Mouse (Mus musculus) limb, embryonic 14.5 days (tissue): ENCODE data around the gene E130308A19Rik. TPM values are rescaled to one million over a fixed set of nuclear protein-coding genes. Genes with fewer than 3 reads are reported as not detected.

ENCODE experiments used
- ATAC-seq: fragments of 200-750 bp; cut with Nextera tagmentation; 2 replicates; pipeline ENCODE4 v1.8.0; 2017; ENCODE audit warnings: low read depth, moderate number of reproducible peaks, moderate TSS enrichment; ENCODE audit not compliant: low FRiP score
- DNase-seq: peaks from one replicate; pipeline ENCODE4 v3.0.0-alpha.2; 2015; ENCODE audit warnings: low spot score
- H3K27ac ChIP-seq: fragments of 300-500 bp; sonication (generic); replicated peaks from 2 replicates; pipeline ENCODE4 v1.5.1; 2014; ENCODE audit warnings: low read depth, mild to moderate bottlenecking, low read length, moderate library complexity, mixed read lengths
- H3K27me3 ChIP-seq: fragments of 300-500 bp; sonication (generic); 2 replicates; pipeline ENCODE4 v1.6.1; 2014; ENCODE audit warnings: low read length, mixed read lengths; ENCODE audit not compliant: control insufficient read depth, insufficient read depth
- H3K36me3 ChIP-seq: fragments of 300-500 bp; sonication (generic); 2 replicates; pipeline ENCODE4 v1.6.1; 2014; ENCODE audit warnings: mild to moderate bottlenecking, low read length, moderate library complexity, mixed read lengths; ENCODE audit not compliant: control insufficient read depth, insufficient read depth
- H3K4me1 ChIP-seq: fragments of 300-500 bp; sonication (generic); 2 replicates; pipeline ENCODE4 v1.6.1; 2014; ENCODE audit warnings: antibody characterized with exemption, low read length, mixed read lengths; ENCODE audit not compliant: control insufficient read depth, insufficient read depth
- H3K4me2 ChIP-seq: fragments of 300-500 bp; sonication (generic); replicated peaks from 2 replicates; pipeline ENCODE4 v1.6.1; 2014; ENCODE audit warnings: low read depth, mild to moderate bottlenecking, low read length, moderate library complexity; ENCODE audit not compliant: severe bottlenecking
- H3K4me3 ChIP-seq: fragments of 300-500 bp; sonication (generic); replicated peaks from 2 replicates; pipeline ENCODE4 v1.5.1; 2014; ENCODE audit warnings: low read length
- H3K9ac ChIP-seq: fragments of 300-500 bp; sonication (generic); 2 replicates; pipeline ENCODE4 v1.6.1; 2014; ENCODE audit warnings: mild to moderate bottlenecking, low read depth, low read length, moderate library complexity; ENCODE audit not compliant: severe bottlenecking
- H3K9me3 ChIP-seq: fragments of 300-500 bp; sonication (generic); 2 replicates; pipeline ENCODE4 v1.6.1; 2016; ENCODE audit warnings: low read length; ENCODE audit not compliant: control insufficient read depth
- POLR2A ChIP-seq: fragments of 200-500 bp; IDR thresholded peaks from 2 replicates; pipeline ENCODE4 v1.8.0; 2012; ENCODE audit warnings: inconsistent platforms, mild to moderate bottlenecking, moderate library complexity, borderline replicate concordance; ENCODE audit not compliant: insufficient read depth, insufficient read length; ENCODE audit errors: extremely low read depth
- WGBS: fragments of 180-500 bp; shearing (Covaris S2); extraction: QIAGEN DNeasy Blood & Tissue Kit; methylation state at CpG from one replicate; pipeline ENCODE4 v1.1.7; 2014; 5-methylcytosine and 5-hydroxymethylcytosine counted together
- polyA plus RNA-seq, 2 experiments: library from polyadenylated mRNA; depleted of rRNA in 1 of 2; stranded (reverse) in 1 of 2; unstranded in 1 of 2; fragments of >200 nt; fragmentation: Nextera tagmentation in 1 of 2; extraction: Ambion mirVana in 1 of 2; gene quantifications; 2 replicates each; pipeline versions ENCODE4 v1.2.1 to v1.2.3; 2012 to 2014

Gene E130308A19Rik
- polyA plus RNA-seq, 2 experiments: 7.6 to 17.6 TPM

GRCm38 (mm10) chr4:59782853-59783684 is 157.1 kb downstream of the E130308A19Rik start:
- peak overlapping the region; percentile 98 for H3K4me3 ChIP-seq
- 1% methylated on average over 47 of the region's 47 CpGs for WGBS
- H3K36me3 ChIP-seq: no peaks in the 10 kb centered on the region; the same call in 1 of the 2 replicates
- no peak for TF ChIP-seq POLR2A
- peak overlapping the region; percentile 78 for H3K9ac ChIP-seq
- H3K4me1 ChIP-seq: peaks cover 3% of the 10 kb centered on the region; the same call in 1 of the 2 replicates
- ATAC-seq (peak; percentile 28), DNase-seq (no peak)
- no peaks in the 10 kb centered on the region for H3K27me3 ChIP-seq
- peak overlapping the region; percentile 43 for H3K27ac ChIP-seq
- no peaks in the 10 kb centered on the region for H3K9me3 ChIP-seq
- H3K4me2 ChIP-seq: peak overlapping the region; percentile 58

DNA sequence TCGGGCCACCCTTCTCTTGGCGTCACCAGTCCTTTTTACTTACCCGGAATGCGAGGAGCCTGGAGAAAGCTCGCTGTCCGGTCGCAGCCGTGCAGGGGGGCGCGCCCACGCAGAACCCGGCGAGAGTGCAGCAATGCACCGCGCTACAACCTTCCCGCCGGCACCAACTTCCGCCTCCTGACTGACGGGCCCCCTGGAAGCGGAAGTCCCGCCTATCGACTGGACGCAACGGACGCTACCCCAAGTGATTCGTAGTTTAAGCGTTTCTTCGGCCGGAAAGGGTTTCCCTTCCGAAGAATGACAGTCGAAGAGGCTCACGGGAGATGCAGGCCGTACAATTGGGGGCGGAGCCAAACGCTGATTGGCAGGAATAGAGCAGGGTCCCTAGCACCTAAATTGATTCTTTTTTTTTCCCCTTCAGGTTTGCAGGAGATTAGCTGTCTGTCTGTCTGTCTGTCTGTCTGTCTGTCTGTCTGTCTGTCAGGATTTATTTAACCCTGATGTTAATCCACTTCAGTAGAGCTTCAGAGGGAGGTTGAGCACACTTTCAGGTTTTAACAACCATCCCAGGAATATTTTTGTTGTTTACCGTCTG is 157.8 kb downstream of the E130308A19Rik start:
- H3K27me3 ChIP-seq: no peaks in the 10 kb centered on the region
- peak overlapping the region; percentile 43 for H3K27ac ChIP-seq
- no peaks in the 10 kb centered on the region for H3K36me3 ChIP-seq
- ATAC-seq (peak; percentile 96), DNase-seq (peak; percentile 98)
- peak overlapping the region; percentile 78 for H3K9ac ChIP-seq
- H3K9me3 ChIP-seq: no peaks in the 10 kb centered on the region
- H3K4me1 ChIP-seq: peaks cover 3% of the 10 kb centered on the region; the same call in 1 of the 2 replicates
- peak overlapping the region; percentile 98 for H3K4me3 ChIP-seq
- peak overlapping the region; percentile 58 for H3K4me2 ChIP-seq
- no peak for TF ChIP-seq POLR2A
- WGBS: 2% methylated on average over 36 of the region's 36 CpGs

DNA sequence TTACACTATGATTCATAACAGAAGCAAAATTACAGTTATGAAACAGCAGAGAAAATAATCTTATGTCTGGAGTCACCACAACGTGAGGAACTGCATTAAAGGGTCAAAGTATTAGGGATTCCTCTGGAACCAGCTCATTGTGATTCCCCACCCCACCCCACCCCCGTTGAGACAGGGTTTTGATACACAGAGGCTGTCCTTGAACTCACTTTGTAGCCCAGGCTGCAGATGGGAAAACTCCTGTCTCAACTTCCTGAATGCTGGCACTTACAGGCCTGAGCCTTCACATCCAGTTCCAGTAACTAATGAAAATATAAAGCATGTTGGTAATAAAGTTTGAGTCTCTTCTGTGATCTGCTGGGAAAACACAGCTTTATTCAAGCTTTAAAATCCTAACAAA is 159.4 kb downstream of the E130308A19Rik start:
- H3K36me3 ChIP-seq: no peaks in the 10 kb centered on the region
- H3K4me3 ChIP-seq: no peak overlapping the region
- no peaks in the 10 kb centered on the region for H3K27me3 ChIP-seq
- no peaks in the 10 kb centered on the region for H3K9me3 ChIP-seq
- no peak overlapping the region for H3K27ac ChIP-seq
- WGBS: 45% methylated on average over 2 of the region's 2 CpGs
- no peak for ATAC-seq
- no peak overlapping the region for H3K9ac ChIP-seq
- no peak for TF ChIP-seq POLR2A
- DNase-seq: no peak
- peaks cover 3% of the 10 kb centered on the region; the same call in 1 of the 2 replicates for H3K4me1 ChIP-seq
- H3K4me2 ChIP-seq: no peak overlapping the region

DNA sequence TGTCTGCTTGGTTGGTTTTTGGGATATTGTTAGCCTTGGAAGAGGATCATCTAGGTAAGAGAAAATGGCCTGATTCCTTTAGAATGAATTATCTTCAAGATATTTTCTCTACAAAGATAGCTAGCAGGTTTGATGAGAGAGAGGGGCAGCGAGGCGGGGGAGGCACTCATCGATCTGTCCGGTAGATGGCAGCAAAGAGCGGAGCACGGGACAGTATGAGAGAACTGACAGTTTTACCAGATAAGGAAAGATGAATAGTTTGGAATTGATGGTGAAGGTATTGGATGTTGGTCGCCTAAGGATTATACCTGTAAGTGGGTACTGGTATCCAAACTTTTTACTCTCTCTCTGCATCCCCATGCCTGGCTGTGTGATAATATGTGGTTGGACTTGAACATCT is 160.7 kb downstream of the E130308A19Rik start:
- DNase-seq (peak; percentile 63), ATAC-seq (no peak)
- Histone ChIP-seq H3K36me3 (no peaks in the 10 kb centered on the region), H3K4me3 (no peak overlapping the region), H3K4me1 (peaks cover 3% of the 10 kb centered on the region; the same call in 1 of the 2 replicates), H3K9ac (no peak overlapping the region), H3K27ac (no peak overlapping the region), H3K4me2 (no peak overlapping the region), H3K9me3 (no peaks in the 10 kb centered on the region), H3K27me3 (no peaks in the 10 kb centered on the region)
- TF ChIP-seq POLR2A: no peak
- 0% methylated on average over 7 of the region's 7 CpGs for WGBS

DNA sequence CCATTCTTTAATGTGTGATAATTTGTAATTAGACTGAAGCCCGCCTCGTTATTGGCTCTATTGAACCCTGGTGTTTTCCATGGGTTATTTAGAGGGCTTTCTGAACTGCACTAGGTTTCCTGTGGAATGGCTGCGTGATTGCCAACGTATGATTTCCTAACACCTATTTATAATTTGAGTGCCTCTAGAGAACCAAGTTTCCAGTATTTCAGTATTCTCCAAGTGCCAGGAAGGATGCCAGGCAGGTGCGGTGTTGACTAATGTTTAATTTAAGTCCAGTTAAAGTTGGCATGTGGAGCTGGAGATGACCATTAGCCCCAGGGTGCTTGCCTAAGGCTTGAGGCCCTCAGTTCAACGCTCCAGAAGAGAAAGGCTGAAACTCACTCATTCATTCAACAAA is 161.1 kb downstream of the E130308A19Rik start:
- ATAC-seq (no peak), DNase-seq (no peak)
- no peak for TF ChIP-seq POLR2A
- H3K9ac ChIP-seq: no peak overlapping the region
- H3K4me3 ChIP-seq: no peak overlapping the region
- H3K9me3 ChIP-seq: no peaks in the 10 kb centered on the region
- no peaks in the 10 kb centered on the region for H3K36me3 ChIP-seq
- H3K4me2 ChIP-seq: no peak overlapping the region
- H3K4me1 ChIP-seq: peaks cover 3% of the 10 kb centered on the region; the same call in 1 of the 2 replicates
- H3K27me3 ChIP-seq: no peaks in the 10 kb centered on the region
- WGBS: 62% methylated on average over 6 of the region's 6 CpGs
- no peak overlapping the region for H3K27ac ChIP-seq
